Mouse (Mus musculus) monocyte, adult 5-6 weeks (primary cell): ENCODE results near the gene Iffo1. TPM values are rescaled to one million over a fixed set of nuclear protein-coding genes. Genes with fewer than 3 reads are reported as not detected.
A peak's percentile ranks its signal among the peaks of the same experiment; 100 is the strongest.
"Not testable (repeated sequence)": the region's sequence is repeated elsewhere in the genome, so short reads cannot be mapped to it uniquely, and the experiment has no call there.

Experiments used
- ATAC-seq: fragments of 153-309, 156-312 bp; replicated peaks from 2 replicates; pipeline ENCODE4 v1.8.0; 2017; ENCODE audit warnings: mild to moderate bottlenecking; ENCODE audit not compliant: low TSS enrichment, insufficient number of reproducible peaks, severe bottlenecking, poor library complexity, low FRiP score
- total RNA-seq: library from RNA; stranded (forward); fragments of 200-1000, 200-491, 200-594 nt; gene quantifications from 3 replicates; pipeline ENCODE4 v1.2.3, GENCODE M21; 2017

Iffo1 gene
- total RNA-seq, 1 experiment from 2014 or later: 15.5 TPM

DNA sequence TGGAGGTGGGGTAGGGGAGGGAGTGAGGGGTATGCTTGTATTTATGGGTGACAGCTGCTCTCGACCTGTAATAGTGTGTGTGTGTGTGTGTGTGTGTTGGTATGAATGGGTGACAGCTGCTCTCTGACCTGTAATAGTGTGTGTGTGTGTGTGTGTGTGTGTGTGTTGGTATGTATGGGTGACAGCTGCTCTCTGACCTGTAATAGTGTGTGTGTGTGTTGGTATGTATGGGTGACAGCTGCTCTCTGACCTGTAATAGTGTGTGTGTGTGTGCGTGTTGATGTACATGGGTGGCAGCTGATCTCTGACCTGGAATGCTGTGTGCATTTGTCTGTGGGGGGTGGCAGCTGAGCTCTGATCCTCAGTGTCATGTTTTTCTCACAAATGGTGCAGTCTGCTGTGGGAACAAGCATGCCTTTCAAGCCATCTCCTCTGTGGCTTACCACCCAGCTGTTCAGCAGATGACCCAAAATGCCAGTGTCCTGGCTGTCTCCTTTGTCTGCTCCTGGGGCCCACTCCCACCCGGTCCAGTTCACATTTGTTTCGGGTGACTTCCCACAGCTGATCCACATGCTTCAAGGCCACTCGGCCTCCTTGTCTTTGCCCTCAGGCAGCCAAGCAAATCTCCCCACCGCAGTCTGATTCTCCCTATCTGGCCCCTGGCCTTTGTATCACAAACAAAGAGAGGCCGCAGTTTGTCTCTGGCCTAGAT is 12.0 kb downstream of the Iffo1 start:
- no peak for ATAC-seq

DNA sequence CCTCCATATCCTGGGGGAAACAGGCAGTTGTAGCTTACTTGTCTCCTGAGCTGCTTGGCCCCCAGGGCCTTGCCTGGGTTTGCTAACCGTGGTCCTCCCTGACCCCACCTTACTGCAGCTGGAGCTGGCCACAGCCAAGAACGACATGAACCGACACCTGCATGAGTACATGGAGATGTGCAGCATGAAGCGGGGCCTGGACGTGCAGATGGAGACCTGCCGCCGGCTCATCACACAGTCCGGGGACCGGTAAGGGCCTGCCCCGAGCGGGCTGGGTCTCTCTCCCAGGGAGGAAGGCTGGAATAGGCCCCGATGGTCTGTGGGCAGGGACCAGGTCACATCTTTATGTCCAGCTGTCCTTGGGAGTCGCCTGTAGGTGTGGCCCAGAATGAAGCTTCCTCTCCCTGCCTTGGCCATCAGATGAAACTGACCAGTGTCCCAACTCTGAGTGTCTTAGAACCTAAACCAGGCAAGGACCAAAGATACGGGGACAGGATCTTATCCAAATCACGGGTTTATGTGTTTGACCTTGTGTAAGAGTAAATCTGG is 14.0 kb downstream of the Iffo1 start:
- no peak for ATAC-seq

DNA sequence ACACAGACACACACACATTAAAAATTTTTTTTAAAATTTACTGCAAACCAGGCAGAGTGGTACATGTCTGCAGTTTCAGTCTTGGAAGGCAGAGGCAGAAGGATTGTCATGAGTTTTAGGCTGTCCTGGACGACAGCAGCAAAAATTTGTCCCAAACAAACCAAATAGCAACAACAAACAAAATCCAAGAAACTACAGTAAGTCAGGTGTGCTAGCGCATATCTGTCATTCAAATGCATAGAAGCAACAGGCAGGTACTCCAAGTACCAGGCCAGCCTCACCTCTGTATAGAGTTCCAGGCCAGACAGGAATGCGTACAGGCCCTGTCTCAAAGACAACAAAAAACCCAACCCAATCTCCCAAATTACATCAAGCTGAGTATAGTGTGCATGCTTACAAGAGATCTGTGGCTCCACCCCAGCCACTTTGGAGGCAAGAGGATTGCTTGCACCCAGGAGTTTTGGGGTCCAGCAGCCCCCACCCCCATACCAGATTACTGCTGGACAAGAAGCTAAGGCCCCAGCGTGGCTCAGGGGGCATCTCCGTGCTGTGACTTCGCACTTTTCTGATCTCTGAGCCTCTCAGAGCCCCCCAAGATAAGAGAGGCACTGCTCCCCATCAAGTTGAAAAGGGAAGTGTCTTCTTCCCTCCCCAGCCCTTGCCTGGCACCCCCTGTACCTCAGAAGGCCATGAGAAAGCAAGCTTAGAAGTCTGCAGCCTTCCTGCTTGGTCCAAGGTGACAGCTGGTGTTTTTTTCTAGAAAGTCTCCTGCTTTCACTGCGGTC is 14.9 kb downstream of the Iffo1 start:
- no peak for ATAC-seq

GRCm38 (mm10) chr6:125160558-125160853 is 15.5 kb downstream of the Iffo1 start:
- no peak for ATAC-seq

DNA sequence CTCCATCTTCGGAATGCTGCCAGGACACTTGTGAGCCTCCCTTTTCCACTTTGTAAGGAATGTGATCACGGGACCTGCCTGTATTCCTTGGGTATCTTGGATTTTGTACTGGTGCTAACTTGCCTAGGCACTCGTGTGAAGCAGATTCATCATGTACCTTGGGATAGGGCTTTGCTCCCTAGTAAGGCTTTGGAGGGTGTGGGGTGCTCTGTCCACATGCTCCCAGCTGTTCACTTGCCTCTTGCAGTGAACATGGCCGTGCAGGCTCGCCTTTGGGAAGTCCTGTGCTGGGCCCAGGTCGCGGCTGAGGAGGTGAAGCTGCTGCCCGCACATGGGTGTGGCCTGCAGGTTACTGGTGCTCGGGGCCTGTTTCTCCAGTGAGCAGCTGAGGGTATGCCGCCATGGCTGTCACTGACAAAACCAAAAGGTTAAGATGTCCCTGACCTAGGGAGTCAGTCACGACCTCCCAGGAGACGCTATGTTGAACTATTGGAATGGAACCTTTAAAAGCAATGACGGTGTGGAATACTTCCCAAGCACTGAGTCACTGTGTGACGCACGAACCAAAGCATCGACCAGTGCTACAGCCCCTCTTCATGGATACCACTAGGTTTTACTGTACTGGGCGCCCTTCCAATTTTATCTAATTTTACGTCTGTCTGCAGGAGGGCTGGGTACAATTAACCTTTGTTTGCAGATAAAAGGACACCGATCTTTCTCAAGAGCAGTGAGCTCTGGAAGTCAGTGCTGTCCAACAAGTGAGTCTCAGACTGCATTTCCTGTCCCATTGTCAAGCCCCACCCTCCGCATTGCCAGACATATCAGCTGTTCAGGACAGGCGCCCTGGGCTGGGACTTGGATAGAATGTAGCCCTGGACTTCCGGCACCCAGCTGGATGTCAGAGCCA is 16.1 kb downstream of the Iffo1 start:
- no peak for ATAC-seq

GRCm38 (mm10) chr6:125161971-125162370 is 16.9 kb downstream of the Iffo1 start:
- ATAC-seq: not testable (repeated sequence)

DNA sequence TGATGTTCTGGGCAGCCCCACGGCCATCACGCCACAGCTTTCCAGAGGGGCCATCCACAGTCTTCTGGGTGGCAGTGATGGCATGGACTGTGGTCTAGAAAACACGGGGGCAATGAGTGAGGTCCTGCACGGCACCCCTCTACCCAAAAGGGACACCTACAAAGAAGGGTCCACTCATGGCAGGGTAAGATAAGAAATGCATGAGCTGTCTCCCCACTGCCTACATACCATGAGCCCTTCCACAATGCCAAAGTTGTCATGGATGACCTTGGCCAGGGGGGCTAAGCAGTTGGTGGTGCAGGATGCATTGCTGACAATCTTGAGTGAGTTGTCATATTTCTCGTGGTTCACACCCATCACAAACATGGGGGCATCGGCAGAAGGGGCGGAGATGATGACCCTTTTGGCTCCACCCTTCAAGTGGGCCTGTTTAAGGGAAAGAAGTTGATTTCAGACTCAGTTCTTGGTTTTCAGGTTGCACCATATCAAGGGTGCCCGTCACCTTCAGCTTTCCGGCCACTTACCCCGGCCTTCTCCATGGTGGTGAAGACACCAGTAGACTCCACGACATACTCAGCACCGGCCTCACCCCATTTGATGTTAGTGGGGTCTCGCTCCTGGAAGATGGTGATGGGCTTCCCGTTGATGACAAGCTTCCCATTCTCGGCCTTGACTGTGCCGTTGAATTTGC is 17.7 kb downstream of the Iffo1 start:
- not testable (repeated sequence) for ATAC-seq

DNA sequence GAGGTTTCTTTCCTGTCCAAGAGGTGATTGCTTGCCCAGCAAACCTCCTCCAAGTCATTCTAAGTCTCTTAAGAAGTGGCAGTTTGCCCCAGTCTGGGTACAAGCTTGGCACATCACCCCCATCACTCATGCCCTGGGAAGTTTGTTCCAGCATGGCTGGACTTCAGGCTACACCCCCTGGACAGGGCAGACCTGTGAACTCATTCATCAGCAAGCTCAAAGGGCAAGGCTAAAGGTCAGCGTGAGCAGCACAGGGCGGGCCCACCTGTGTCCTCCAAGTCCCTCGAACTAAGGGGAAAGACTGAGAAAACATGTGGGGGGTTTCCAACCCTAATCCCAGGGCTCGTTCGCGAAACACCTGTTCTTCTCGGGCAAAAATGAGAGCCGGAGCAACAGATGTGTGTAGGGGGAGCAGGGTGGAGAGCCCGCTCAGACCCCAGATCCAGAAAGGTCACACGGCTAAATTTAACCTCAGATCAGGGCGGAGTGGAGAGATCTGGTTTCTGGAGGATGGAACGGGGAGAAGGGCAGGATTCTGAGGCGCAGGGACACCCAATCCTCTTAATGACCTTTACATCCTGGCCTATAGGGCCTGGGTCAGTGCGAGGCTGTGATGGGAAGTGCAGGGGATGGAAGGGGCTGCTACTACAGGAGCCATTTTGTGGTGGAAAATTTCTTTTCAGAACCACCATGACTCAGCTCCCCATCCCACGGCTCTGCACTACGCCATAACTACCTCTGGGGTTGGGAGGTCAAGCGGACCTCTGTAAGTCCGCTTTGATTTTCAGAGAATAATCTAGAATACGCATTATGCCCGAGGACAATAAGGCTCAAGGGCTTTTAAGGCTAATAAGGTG is 19.0 kb downstream of the Iffo1 start:
- ATAC-seq: no peak

GRCm38 (mm10) chr6:125164672-125165327 is 19.8 kb downstream of the Iffo1 start:
- ATAC-seq: peak; percentile 37

DNA sequence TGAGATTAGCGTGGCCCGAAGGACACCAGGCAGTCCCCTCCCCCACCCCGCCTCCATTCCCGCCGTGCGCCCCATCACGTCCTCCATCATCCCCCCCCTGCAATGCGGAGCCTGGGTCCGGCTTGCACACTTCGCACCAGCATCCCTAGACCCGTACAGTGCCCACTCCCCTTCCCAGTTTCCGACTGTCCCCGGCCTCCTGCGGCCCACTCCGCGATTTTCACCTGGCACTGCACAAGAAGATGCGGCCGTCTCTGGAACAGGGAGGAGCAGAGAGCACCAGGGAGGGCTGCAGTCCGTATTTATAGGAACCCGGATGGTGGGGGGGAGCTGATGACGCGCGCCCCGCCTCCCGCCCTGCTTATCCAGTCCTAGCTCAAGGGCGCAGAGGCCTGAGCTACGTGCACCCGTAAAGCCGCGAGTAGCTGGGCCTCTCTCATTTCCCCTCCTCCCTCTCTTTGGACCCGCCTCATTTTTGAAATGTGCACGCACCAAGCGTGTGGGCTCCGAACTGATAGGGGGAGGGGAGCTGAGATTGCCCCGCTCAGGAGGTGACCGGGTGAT is 20.4 kb downstream of the Iffo1 start:
- peak; percentile 89 for ATAC-seq

DNA sequence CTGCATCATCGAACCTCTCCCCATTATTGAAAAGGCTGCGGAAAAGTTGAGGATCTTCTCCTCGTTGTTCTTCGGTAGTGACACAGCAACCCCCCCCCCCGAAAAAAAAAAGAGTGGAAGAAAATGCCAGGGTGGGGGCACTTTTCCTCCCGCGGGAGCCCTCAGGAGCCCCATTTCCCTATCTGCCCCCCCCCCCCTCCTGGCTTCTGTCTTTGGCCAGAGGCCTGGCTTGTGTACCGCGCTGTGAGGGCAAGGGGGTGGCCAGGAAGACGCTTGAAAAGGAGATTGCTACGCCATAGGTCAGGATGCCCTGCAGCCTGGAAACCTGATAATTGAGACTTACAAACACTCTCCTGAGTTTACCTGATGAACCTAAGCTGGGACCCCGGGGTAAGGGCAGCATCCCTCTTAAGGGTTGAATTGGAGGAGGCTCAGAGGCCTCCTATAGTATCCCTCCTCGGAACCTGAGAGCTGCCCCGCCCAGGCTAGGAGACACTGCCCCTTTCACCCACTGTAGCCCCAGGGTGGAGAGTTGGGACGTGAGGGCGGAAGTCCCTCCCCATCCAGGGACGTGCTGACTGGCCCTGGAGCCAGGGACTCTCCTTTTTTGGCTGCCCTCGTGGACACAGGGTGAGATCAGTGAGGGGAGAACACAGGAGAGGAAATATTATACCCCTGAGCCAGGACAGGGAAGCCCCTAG is 21.2 kb downstream of the Iffo1 start, which contains the start of gene Gapdh:
TSS of gene Gapdh (minus strand) at position 417 of the 701 bp plus-strand sequence.
- peak; percentile 25; the same call in 1 of the 2 replicates for ATAC-seq

- no peak for ATAC-seq
Observed at GRCm38 (mm10) chr6:125166861-125167650, 22.0 kb downstream of the Iffo1 start.

- no peak for ATAC-seq
Observed at GRCm38 (mm10) chr6:125168086-125168485, 23.0 kb downstream of the Iffo1 start.

- no peak for ATAC-seq
Observed at GRCm38 (mm10) chr6:125170194-125170593, 25.2 kb downstream of the Iffo1 start.

- ATAC-seq: no peak
Observed at GRCm38 (mm10) chr6:125172474-125172873, 27.4 kb downstream of the Iffo1 start.
